Mouse (Mus musculus) cerebral cortex, adult 2 months (tissue): ENCODE data around the gene Foxl2.

ENCODE experiments used
- WGBS: fragments of 180-500 bp; shearing (Covaris S2); methylation state at CpG from one replicate; pipeline ENCODE4 v1.1.7; 2018; 5-methylcytosine and 5-hydroxymethylcytosine counted together

The Foxl2 gene

GRCm38 (mm10) chr9:98961591-98962477 is 6.7 kb downstream of the Foxl2 start:
- 11% methylated on average over 22 of the region's 22 CpGs for WGBS

DNA sequence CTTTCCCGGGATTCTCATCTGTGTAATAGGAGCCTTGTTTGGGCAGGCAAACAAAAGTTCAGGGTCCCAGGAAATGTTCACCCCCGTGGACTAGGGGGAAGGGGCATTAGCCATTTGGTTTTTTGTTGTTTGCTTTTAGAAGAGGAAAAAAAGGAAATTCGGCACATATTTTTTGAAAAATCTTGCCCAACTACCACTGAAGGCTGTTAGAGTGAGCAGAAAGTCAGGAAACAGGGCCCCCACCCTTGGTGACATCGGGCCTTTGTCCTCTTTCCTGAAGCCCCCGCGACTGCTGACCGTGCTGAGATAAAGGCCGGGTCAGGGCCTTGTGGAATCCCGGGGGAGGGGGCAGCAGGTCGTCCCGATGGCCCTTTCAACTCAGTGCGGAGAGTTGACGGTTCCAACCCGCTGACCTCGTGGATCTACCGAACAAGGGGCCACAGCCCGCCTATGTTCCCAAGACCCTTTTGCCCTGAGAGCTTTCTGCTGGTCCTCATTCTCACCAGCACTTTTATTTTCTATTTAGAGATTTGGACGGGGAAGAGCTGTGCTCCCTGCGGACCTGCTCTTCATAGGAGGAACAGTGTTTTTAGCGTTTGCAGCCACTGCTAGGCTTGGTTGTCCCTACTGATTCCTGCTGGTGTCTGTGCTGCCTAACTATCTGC is 7.5 kb downstream of the Foxl2 start:
- WGBS, result 3% methylated on average over 20 of the region's 20 CpGs

- 8% methylated on average over 18 of the region's 18 CpGs for WGBS
Observed at GRCm38 (mm10) chr9:98963661-98964060, 8.6 kb downstream of the Foxl2 start.

DNA sequence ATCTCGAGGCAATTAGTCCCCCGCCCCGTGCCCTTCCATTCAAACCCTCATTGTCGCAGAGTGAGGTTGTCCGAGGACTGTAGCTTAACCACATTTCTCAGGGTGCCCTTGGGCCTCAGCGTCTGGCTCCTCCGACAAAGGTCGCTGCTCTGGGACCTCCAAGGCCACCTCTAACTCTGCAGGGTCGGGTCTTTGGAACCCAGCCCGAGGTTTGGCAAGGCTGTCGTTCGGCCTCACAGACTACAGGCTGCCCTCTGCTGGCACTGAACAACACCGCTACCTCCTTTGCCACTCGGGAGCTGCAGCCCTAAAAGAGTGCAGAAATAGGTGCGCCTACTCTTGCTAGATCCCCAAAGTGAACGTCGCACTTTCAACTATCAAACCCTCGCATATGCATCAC is 10.0 kb downstream of the Foxl2 start:
- 6% methylated on average over 18 of the region's 18 CpGs for WGBS

- 2% methylated on average over 40 of the region's 40 CpGs for WGBS
Observed at GRCm38 (mm10) chr9:98973101-98973521, 18.0 kb downstream of the Foxl2 start.

GRCm38 (mm10) chr9:98973561-98973960 is 18.5 kb downstream of the Foxl2 start:
- 7% methylated on average over 7 of the region's 7 CpGs for WGBS

- WGBS, result 52% methylated on average over 2 of the region's 2 CpGs
Observed at GRCm38 (mm10) chr9:98974898-98975297, 19.8 kb downstream of the Foxl2 start.

GRCm38 (mm10) chr9:98976081-98976480 is 21.0 kb downstream of the Foxl2 start:
- WGBS, result 97% methylated on average over 1 of the region's 1 CpGs

DNA sequence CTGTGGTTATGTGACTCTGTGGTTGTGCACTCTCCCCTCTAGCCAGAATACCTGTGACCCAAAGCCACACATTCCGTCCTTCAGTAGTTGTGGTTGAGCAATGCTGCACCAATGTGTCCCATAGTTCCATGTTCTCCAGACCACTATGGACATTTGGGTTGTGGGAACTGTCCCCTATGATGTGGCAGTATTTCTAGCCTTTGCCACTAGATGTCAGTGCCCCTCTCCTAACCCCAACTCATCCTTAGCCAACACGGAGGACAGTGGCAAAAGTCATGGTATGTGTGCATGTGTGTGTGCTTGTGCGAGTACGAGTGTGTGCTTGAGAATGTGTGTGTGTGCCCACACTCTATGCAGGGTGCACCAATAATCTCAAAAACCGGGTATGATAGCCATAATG is 21.4 kb downstream of the Foxl2 start:
- WGBS, result 50% methylated on average over 5 of the region's 5 CpGs

GRCm38 (mm10) chr9:98979431-98980416 is 24.6 kb downstream of the Foxl2 start:
- 5% methylated on average over 29 of the region's 29 CpGs for WGBS

- WGBS, result 2% methylated on average over 45 of the region's 45 CpGs
Observed at GRCm38 (mm10) chr9:98985800-98986475, 30.9 kb downstream of the Foxl2 start, which contains the start of gene Faim. Faim (plus strand) TSS chr9:98986373.

DNA sequence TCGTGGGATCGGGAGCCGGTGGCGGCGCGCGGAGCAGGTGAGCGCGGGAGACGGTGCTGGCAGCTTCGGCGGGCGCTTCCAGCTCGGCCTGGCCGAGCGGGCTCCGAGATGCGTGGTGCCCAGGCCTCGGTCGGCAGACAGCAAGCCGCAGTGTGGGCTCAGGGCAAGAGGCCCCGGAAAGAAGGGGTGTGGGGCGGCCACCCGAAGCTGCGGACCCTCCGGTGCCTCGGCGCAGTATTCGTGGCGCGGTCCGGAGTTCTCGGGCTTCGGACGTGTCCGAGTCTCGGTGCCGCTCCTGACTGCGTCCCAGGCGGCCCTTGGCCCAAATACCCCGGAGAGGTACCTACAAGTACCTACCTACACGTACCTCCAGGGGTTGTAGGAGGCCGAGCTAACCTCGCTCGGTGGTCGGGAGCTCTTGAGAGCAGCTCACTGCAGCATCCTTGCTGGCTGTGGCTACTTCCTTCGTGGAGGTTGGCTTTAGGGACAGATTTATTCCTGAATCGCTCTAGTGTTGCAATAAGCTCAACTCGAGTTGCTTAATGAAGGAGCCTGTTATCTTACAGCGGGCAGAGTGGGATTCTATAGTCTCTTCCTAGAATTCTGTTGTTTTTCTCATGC is 31.5 kb downstream of the Foxl2 start:
- WGBS, result 0% methylated on average over 50 of the region's 50 CpGs

DNA sequence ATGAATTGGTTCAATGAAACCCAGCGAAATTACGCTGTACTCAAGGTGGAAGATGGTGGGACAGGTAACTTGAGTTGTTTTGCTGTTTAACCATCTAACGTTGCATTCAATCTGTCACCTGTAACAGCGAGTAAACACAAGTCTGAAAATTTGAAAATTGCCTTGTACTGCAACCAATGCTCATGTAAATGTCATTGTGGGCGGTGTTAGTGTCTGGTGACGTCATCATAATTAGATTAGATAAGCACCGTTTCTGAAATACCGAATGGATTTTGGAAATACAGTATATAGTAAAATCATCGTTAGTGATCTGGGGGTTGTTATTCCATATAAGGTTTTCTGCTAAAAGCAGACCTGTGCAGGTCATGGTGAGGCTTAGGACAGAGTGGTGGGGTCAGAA is 32.0 kb downstream of the Foxl2 start:
- WGBS, result 27% methylated on average over 9 of the region's 9 CpGs

DNA sequence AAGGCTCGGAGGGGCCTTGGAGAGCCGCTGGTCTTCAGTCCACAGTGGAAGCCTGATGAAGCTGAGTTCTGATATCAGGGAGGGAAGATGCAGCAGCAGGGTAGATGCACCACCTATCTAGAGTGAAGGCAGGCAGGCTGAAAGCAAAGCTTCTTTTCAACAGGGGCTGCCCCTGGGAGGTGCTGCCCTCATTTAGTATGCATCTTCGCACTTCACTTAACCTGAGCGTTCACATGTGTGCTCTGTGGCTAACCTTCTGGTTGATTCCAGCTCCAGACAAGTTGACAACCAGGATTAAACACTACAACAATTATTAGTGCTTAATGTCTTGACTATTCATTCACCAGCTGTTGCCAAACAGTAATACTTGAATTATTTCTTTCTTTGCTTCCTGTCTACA is 39.0 kb downstream of the Foxl2 start:
- WGBS, result 92% methylated on average over 4 of the region's 4 CpGs

DNA sequence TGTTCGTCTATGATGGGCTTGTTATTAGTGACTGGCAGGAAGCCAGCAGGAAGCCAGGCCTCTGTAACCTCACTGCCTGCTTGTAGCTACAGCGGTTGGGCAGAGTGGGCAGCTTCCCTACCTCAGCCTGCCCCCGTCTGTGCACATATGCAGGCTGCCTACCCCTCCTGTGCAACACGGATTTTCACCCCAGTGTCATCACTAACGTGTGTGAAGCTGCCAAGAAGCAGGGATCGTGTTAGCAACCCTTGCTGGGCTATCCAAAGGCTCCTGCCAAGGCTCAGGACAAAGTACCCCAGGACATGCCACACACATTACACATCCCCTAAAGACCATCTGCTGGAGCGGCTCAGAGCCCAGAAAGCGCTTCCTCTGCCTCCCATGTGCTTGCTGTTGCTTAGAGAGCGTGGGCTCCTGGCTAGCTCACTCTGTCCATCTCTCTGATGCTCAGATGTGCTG is 44.8 kb downstream of the Foxl2 start:
- WGBS, result 54% methylated on average over 9 of the region's 9 CpGs

DNA sequence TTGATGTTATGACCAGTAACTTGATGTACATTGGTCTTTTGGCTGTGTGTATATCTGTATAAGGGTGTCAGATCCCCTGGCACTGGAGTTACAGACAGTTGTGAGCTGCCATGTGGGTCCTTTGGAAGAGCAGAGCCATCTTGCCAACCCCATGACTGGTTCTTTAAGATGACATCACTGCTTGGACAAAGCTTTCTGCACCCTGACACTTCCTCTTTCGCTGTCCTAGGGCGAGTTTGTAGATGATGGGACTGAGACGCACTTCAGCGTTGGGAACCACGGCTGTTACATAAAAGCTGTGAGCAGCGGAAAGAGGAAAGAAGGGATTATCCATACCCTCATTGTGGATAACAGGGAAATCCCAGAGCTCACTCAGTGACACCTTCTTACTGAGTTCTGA is 46.2 kb downstream of the Foxl2 start:
- 89% methylated on average over 6 of the region's 6 CpGs for WGBS
